Mouse (Mus musculus) lung, postnatal 10 days (tissue): ENCODE results near the gene Sh3bp1.

Experiments used
- DNase-seq: peaks from one replicate; pipeline ENCODE4 v3.0.0; 2021

Sh3bp1 gene

DNA sequence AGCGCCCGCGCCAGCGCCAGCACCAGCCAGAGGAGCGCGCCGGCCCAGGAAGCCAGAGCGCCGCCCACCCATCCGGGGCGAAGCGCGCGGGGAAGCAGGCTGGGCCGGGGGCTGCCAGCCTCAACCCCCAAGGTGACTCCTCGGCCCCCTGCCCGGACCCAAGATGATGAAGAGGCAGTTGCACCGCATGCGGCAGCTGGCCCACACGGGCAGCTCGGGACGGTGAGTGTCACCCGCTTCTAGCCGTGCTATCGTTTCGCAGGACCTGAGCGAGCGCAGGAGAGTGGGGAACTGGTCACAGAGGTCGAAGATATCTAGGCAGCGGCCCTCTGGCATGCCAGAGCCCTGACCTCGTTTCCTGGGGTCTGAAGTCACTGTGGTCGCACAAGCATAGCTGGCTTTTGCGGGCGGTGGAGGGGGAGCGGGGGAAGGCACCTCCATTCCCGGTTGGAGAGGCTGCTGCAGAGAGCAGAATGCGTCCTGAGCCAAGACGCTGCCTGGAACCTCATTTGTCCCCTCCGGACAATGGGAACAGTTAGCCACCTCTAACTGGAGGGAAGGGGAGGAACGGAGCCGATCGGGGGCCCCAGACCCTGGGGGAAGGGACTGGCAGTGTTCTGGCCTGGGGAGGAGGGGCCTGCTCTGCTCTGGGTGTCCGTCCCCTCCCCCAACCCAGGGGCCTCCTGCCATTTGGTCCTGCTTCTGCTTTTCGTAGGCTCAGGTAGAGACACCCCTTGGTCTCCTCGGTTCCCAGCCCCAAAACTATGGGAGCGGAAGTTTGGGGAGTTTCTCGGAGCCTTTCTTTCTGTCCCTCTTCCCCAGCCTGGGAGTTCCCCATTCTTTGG lies at the start of gene Sh3bp1:
Sh3bp1 (plus strand) TSS at position 29 of the 845 bp plus-strand sequence.
- DNase-seq, result peak; percentile 87

DNA sequence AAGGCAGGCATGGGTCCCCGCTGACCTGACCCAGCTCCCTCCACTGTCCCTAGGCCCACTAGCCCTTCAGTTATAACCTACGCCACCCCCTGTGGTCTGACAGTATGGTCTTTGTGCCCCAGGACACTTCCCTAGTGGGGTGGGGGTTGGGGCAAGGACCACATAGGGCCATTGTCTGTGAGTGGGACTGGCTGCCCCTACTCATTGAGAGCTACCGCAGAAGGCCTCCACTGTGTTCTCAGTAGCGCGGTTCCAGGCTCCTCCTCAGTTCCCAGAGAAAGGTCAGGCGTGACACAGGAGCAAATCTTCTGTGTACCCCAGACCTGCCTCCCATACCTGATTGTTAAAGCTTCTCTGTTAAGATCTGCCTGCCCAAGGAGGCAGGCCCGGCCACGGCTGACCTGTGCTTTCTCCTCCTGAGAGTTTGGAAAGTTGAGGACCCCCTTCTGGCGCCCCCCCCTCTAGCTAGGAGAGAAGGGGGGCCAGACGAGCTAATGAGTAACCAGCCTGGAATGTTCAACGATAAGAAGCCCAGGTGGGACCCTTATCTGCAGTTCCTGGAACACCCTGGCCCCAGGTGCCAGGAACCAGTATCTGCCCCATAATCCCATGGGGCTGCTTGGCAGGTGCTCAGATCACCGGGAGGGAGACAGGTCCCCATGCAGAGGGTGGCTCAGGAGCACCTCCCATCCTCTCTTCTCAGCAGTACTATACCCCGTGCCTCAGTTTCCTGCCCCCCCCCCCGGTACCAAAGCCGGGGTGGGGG lies 49.3 kb upstream of the Sh3bp1 start:
- peak; percentile 24 for DNase-seq

DNA sequence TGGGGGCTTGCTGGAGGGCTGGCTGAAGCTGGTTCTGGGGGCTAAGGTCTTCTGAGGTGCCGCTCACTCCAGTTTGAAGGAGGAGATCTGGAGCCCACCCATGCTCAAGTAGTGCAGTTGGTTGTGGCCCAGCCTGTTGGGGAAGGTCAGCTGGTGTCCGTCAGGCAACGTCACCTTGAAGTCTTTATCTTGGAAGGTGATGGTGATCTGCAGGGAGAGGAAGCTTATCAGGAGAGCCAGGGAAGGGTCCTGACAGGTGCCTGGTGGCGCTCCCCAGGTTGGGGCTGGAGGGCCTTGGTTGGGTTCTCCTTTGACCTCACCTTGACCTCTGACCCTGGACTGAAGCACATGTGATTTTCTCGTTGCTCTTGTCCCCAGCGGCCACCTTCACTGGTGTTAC lies 48.6 kb upstream of the Sh3bp1 start:
- DNase-seq, result peak; percentile 34

DNA sequence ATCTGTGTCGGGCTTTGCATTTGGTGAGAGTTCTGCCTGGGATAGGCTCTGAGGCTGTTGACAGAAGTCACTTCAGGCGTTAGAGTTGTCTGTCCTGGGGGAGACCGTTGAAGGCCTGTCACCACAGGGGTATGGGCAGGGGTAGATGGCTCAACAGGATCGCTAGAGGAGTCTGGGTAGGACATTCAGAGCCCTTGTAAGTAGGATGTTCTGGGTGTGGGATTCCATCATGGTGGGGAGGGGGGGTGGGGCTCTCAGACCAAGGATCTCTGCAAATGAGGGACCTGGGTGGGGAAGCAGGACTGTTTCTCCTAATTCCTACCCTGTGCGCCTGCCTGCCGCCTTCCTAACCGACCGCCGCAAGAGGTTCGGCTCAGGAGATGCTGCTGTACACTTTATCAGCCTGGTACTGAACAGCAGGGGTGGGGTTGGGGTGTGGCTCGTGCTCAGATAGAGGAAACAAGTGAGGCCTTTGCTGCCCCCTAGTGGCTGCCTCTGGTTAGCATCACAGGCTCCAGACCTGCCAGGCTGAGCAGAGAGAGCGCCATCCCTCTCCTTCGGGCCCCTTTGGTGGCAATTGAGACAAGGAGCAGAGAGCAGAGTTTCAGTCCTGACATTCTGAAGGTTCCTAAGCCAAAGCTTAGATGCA lies 47.9 kb upstream of the Sh3bp1 start:
- DNase-seq, result peak; percentile 96

DNA sequence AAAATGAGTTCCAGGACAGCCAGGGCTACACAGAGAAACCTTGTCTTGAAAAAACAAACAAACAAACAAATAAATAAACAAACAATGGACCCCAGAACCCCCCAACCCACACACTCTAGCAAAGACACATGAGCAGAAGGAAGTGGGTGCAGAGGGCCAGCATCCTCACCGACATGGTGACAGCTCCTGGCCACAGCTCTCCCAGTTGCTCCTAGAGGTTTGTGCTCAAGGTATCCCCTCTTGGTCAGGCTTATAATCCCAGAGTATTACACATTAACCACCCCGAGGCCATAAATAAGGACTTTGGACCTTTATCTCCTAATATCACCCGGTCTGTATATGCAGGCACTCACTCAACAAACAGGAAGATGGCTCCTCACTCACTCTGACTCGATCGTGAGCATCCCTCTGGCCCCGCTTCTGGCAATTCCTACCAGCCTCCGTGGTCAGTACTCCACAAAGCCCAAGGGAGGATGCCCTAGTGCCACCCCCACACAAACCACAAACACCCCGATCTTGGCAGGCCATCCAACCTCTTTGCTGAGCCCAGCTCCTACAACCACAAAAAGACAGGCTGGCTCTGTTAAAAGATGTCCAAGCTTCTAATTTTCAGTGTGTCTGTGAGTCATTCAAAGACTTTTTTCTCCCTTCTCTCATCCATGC lies 44.1 kb upstream of the Sh3bp1 start, which contains the start of gene Lgals2:
Lgals2 (minus strand) TSS at position 227 of the 663 bp plus-strand sequence.
- peak; percentile 52 for DNase-seq

DNA sequence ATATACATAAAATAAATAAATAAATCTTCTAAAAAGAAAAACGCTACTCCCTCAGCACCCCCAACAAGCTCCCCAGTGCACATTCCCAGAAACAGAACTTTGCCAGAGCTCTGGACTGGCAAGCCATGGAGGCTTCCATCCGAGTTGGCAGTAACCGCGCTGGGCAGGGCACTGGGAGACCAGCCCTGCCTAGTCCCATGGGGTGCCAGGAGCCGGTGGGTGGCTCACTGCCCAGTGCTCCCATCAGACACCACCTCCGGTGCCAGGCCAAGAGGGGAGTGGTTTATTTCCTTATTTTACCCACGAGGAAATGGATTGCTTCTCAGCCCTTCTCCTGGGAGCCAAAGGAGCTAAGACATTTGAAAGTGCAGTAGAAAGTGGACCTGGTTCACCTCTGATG lies 42.6 kb upstream of the Sh3bp1 start:
- DNase-seq, result peak; percentile 54

DNA sequence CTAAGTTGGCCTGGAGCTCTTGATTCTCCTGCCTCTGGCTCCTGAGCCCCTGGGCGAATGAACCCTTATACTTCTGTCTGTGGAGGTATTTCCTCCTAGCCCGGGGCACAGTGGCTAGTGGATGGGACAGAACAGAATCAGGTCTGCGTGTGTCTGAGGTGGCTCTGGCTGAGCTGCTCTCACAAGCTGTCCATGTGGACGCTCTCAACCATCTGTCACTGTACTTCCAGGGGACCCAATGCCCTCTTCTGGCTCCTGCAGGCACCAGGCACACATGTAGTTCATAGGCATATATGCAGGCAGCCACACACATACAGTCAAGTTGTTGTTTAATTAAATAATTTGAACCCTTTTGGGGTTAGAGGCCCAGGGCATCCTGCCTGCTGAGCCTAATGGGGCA lies 40.3 kb upstream of the Sh3bp1 start:
- no peak for DNase-seq

DNA sequence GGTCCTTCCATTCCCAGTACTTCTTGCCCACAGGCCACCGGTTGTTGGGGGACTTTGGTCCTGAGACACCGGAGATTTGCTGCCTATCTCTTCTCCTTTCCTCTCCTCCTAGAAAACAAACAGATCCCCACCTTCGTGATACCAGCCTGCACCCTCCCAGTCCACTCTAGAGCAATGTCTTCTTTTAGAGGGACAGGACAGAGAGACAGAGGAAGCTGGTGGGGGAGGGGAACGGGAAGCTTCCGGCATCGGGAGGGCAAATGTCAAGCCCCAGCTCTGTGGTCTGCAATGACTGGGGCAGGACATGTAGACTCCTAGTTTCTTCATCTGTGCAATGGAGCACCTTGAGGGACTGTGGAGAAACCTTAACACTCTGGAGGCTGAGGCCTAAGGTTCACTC lies 39.9 kb upstream of the Sh3bp1 start:
- DNase-seq, result peak; percentile 67

DNA sequence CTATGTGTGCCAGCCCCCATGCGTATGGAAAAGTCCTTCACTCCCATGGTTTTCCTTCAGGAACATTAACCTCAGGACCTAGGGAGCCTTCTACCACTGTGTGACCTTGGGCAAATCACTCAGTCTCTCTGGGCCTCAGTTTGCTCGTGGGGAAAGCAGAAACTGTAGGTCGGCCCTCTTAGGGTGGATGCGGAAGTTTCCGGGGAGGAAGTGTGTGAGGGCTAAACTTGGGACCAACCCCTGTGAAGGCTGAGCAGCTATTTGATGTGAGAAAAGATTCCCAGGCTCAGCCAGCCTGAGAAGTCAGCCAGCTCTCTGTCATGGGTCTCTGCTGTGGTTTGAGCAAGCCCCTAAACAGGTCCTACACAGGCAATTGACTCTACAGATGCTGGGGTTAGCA lies 37.3 kb upstream of the Sh3bp1 start:
- DNase-seq, result no peak

DNA sequence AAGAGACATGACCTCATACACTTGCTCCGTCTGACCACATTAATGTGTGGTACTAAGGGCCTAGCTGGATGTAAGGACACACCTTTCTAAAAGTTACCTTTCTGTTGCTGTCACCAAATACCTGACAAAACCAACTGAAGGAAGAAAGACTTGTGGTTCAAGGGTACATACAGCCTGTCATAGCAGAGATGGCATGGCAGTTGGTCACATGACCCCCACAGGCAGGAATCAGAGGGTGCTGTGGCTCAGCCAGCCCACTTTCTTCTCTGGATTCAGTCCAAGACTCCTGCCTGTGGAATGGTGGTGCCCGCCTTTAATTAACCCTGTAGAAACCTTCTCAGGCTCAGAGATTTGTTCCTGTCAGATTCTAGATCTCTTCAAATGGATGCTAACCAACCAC lies 36.4 kb upstream of the Sh3bp1 start:
- DNase-seq, result no peak

DNA sequence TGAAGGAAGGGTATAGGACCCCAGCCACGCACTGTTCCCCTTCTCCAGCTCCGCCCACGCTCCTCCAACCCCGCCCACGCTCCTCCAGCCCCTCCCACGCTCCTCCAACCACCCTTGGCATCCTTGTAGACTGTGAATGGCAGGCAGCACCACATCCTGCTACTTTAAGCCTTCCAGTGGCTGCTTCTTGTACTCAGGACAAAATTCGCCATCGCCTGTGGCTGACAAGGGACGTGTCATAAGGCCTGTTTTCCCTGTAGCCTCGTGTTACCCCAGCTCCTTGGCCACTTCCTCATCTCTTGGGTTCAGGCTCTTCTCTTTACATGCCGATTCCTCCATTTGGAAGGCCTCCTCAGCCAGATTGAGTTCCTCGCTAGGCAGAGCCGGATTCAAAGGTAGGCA lies 35.7 kb upstream of the Sh3bp1 start:
- DNase-seq, result peak; percentile 75

DNA sequence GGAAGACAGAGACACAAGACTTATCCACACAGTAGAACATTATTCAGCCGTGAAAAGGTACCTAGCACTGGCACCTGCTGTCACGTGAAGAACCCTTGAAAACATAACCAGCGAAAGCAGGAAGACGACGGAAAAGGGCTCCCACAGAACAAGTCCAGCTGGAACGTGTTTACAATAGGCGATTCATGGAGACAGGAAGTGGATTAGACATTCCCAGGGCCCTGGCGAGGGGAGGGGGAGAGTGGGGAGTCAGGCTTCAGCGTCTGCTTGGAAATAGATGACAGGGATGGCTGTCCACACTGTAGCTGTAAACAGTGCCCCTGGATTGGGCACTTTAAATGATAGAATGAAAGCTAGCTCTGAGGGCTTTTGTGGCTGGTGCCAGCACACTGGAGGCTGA lies 31.2 kb upstream of the Sh3bp1 start:
- peak; percentile 93 for DNase-seq

DNA sequence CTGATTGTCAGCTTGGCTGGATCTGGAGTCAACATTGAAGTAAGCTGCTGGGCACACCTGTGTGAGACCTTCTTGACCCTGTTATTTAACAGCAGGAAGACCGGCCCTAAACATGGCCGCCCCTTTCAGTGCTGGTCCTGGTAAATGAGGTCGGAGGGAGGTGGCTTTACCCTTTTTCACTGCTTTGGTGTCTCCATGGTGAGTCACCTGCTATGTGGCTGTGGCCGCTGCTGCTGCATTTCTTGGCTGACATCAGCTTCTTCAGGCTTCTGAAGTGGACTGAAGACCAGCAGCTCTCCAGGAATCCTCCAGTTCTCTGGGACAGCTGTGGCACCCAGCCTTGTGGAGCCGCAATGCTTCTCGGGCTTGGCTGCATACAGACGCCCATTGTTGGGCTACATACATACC lies 30.7 kb upstream of the Sh3bp1 start:
- peak; percentile 57 for DNase-seq

DNA sequence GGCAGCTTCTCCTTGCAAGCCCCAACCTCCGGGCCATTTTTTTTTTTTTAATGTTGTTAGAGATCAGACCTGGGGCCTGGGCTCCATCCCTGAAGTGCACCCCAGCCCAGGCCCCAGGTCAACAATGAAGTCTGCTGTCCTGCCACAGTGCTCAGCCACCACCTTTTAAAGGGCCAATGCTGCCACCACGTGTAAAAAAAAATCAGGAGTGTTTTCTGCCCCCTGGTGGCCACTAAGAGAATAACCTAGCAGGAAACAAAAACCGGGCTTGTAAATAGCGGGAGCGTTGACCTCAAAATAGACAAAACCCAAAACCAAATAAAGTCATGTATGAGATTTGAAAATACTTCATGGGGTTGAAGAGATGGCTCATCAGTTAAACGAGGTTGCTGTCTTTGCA lies 29.8 kb upstream of the Sh3bp1 start:
- DNase-seq, result peak; percentile 64

DNA sequence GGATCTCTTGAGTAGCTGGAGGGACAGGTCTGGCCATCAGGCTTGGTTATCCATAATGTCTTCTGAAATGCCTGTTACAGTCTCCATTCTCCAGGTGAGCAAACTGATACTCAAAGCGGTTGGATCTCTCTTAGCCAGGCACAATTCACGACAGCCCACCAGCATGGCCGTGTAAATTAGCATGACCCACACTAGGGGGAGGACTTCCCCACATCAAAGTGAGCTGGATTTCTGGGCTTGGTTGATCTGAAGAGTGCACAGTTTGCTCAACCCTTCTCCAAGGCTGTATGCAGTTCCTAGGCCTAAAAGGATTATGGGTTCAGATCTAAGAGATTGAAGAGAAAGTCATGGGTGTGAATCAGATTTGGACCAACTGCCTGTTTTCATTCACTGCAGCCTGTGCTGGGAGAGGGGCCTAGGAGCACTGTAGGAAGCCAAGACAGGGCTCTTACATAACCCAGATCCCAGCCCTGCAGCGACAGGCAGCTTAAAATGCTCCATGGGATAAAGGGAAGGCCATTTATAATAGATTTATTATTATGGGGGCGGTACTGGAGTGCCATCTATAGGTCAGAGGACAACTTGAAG lies 27.5 kb upstream of the Sh3bp1 start:
- peak; percentile 35 for DNase-seq

DNA sequence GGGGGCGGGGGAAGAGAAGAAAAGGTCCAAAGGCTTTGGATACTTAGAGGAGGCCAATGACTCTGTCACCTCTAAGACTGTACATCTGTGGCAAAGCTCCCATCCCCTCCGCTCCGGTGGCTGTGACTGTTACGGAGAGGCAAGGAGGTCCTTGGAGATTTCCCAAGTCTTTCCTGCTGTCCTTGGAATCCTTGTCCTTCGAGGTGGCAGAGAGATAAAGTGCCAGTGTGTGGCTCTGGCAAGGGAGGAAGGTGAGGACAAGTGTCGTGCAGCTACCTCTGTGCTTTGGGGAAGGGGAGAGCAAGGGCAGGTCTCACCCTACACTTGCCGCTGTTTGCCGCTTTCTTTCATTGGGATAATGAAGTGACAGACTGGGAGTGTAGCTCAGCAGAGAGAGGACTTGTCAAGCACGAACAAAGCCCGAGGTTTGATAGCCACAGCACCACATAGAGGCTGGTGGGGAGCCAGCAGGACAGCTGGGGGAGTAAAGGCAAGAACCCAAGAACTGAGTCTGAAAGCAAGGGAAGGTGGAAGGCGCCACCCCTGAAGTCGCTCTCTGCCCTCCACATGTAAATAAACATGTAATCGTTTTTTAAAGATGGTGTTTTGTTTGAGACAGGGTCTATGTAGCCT lies 25.6 kb upstream of the Sh3bp1 start:
- DNase-seq, result peak; percentile 61

DNA sequence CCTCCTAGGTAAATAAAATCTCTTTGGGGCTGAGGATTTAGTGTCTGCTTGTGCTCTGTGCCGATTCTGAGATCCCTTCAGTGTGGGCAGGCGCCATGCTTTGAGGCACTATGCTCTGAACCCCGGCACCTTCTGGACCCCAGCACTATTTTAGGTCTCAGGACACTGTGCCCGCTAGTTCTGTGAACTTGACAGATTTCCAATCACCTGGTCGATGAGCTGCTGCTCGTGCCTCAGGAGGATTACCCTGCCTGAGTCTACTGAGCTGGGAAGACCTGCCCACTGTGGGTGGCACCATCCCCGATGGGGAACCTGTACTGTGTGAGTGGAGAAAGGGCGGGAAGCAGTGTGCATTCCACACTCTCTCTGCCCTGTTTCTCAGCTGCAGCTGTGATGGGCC lies 24.6 kb upstream of the Sh3bp1 start:
- DNase-seq, result no peak

DNA sequence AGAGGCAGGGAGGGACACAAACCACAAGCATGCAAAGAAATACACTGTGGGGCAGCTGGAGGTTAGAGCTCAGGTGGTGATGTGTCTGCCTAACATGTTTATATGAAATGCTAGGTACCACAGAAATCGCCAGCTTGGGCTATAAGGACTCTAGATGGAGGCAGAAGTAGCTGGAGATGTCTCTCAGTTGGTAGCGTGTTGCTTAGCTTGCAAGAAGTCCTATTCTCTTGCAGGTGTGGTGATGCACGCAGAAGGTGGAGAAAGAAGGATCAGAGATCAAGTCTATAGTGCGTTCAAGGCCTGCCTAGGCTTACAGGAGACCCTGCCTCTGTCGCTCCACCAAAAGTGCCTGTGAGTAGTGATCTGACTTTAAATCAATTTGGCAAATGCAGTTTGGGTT lies 24.0 kb upstream of the Sh3bp1 start:
- DNase-seq, result no peak

DNA sequence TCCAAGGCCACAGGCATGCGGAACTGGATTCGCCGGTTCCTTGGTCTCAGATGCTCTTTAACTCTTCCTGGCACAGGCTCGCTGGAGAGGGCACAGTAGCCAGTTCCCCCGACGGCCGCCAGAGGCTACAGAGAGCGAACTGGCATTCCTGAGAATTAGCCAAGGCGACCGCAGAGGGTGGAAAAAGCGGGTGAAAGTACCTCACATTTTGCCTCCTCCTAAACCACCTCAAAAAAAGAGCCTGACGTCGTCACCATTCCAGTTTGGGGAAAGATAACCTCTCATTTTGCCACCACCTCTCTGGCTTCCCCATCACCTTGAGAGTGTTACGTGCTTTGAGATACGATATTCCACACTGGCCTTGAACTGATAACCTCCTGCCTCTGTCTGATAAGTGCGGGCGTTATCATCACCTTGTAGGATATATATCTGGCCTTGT lies 23.3 kb upstream of the Sh3bp1 start:
- peak; percentile 96 for DNase-seq

DNA sequence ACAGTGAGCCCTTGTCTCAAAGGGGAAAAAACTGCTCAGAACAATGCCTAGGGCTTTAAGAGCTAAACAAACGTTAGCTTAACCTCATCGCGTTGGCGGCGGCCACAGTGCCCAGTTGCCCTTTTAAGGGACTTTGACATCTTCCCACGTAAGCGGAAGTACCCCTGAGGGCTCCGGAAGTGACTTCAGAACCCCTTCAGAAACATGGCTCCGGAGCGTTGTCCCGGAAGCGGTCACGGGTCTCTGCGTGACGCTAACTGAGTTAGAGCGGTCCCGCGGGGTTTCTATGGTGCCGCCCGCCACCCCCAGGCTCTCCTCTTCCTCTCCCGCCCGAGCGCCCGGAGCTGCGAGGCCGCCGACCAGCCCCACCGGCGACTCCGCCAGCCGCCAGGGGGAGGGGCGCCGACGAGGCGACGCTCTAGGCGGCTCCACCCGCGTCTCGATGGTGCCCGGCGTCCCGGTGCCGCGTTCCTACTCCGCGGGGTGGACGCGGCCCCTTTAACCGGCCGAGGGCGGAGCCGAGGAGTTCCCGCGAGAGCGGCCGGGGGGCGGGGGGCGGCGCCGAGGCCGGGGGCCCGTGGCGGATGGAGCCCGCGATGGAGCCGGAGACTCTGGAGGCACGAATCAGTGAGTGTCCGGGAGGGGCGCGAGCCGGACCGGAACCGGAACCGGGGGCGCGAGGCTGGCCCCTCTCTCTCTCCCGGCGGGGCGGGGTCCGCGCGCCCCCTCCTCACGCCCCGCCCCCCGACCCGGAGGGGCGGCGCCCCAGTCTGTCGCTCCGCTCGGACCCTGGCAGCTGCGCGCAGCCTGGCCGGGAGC lies 22.4 kb upstream of the Sh3bp1 start, which contains the start of gene Gga1:
Gga1 (plus strand) TSS at position 200 of the 819 bp plus-strand sequence.
- DNase-seq, result peak; percentile 97

DNA sequence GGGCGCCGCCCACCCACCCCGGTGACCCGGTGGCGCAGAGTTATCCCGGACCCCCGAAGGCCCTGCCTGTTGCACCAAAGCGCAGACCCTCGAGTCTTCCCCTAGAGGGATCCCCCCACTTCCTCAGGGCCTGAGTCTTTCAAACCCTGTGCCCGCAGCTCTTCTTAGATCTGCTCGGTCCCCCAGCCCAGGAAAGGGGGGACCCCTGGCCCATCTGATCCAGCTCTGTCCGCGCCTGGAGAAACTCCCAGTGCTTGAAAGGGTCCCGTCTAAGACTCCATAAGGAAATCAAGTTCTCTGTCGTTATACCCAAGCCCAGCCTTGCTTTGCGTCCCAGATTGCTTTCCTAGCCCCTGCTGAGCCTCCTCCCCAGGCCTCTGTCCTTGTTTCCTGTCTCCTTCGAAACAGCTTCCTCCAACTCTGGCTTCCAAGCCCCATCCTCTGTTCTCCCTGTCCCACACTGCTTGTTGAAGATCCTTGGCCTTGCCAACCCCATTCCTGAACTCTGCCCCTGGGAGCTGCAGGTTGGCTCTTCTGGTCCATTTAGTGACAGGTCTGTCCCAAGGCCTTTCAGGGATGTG lies 21.7 kb upstream of the Sh3bp1 start:
- DNase-seq, result peak; percentile 48
